36 mouse cellular contexts compared by ENCODE assay signal in genomic region chr10:23044466-23044865, GRCm38 (mm10).
"Had no signal": no experiment of that assay in that cellular context is flagged by ENCODE, and none has a peak within 500 bp of the region (broad histone marks: within the 10 kb centered on the region; RNA-seq: fewer than 3 reads in every experiment).

No protein-coding gene starts in this region.

- H3K4me3 ChIP-seq: heart, adult 2 months; heart, embryonic 10.5 days; heart, embryonic 12.5 days; heart, embryonic 13.5 days; heart, embryonic 15.5 days; hindbrain, embryonic 10.5 days; hindbrain, embryonic 12.5 days; hindbrain, embryonic 13.5 days; hindbrain, embryonic 15.5 days; intestine, embryonic 15.5 days; kidney, embryonic 15.5 days; layer of hippocampus, adult 2 months had no signal

- H3K4me1 ChIP-seq: heart, embryonic 10.5 days; heart, embryonic 15.5 days; hindbrain, embryonic 10.5 days; hindbrain, embryonic 12.5 days; hindbrain, embryonic 13.5 days; hindbrain, embryonic 15.5 days; intestine, embryonic 15.5 days; kidney, embryonic 15.5 days had no signal

- H3K36me3 ChIP-seq: heart, embryonic 10.5 days; heart, embryonic 12.5 days; heart, embryonic 13.5 days; heart, embryonic 15.5 days; hindbrain, embryonic 10.5 days; hindbrain, embryonic 12.5 days; hindbrain, embryonic 13.5 days; hindbrain, embryonic 15.5 days; intestine, embryonic 15.5 days; kidney, embryonic 15.5 days had no signal

- H3K4me2 ChIP-seq: heart, embryonic 11.5 days; heart, embryonic 12.5 days; heart, embryonic 13.5 days; heart, embryonic 15.5 days; hindbrain, embryonic 12.5 days; hindbrain, embryonic 13.5 days; hindbrain, embryonic 14.5 days; hindbrain, embryonic 15.5 days; intestine, embryonic 15.5 days; kidney, embryonic 15.5 days had no signal

- H3K9ac ChIP-seq: heart, embryonic 12.5 days; heart, embryonic 13.5 days; heart, embryonic 15.5 days; hindbrain, embryonic 12.5 days; hindbrain, embryonic 13.5 days; hindbrain, embryonic 14.5 days; hindbrain, embryonic 15.5 days; intestine, embryonic 15.5 days; kidney, embryonic 15.5 days had no signal

- H3K27me3 ChIP-seq: heart, embryonic 12.5 days; heart, embryonic 13.5 days; heart, embryonic 15.5 days; hindbrain, embryonic 12.5 days; hindbrain, embryonic 13.5 days; hindbrain, embryonic 15.5 days; intestine, embryonic 15.5 days; kidney, embryonic 15.5 days had no signal

- ATAC-seq: hindbrain, embryonic 16.5 days; hindbrain, postnatal 0 days; inflammation-experienced regulatory T-cells, adult 6 months; intestine, embryonic 15.5 days; intestine, embryonic 16.5 days; intestine, postnatal 0 days had no signal

- DNase-seq: heart, adult 18-20 months; heart, adult 2 months; heart, postnatal 10 days; heart, postnatal 14 days; heart, postnatal 36 days; heart, postnatal 4 days; kidney, adult 11 months; kidney, adult 18-20 months; kidney, adult 2 months; kidney, adult 8-10 months; kidney, adult 9 months; kidney, postnatal 10 days; kidney, postnatal 14 days; kidney, postnatal 25 days; kidney, postnatal 36 days; kidney, postnatal 4 days; layer of hippocampus, adult 9-11 months had no signal

- H3K9me3 ChIP-seq: heart, embryonic 10.5 days; heart, embryonic 12.5 days; heart, embryonic 13.5 days; heart, embryonic 15.5 days; hindbrain, embryonic 10.5 days; hindbrain, embryonic 12.5 days; hindbrain, embryonic 13.5 days; hindbrain, embryonic 15.5 days; intestine, embryonic 15.5 days; kidney, embryonic 15.5 days had no signal

- H3K27ac ChIP-seq: heart, adult 2 months; heart, embryonic 10.5 days; heart, embryonic 13.5 days; heart, embryonic 15.5 days; hindbrain, embryonic 10.5 days; hindbrain, embryonic 12.5 days; hindbrain, embryonic 13.5 days; hindbrain, embryonic 14.5 days; hindbrain, embryonic 15.5 days; hindbrain, postnatal 0 days; intestine, embryonic 15.5 days; kidney, embryonic 15.5 days; kidney, postnatal 0 days; layer of hippocampus, adult 2 months had no signal
